ENCODE assay signal across 11 mouse cellular contexts in genomic region chr5:136163807-136164474, GRCm38 (mm10). TPM values are rescaled to one million over a fixed set of nuclear protein-coding genes. Genes with fewer than 3 reads are reported as not detected.
DNase-seq lines count a peak whose midpoint lies in the region.
"Had no signal": no experiment of that assay in that cellular context is flagged by ENCODE, and none has a peak within 500 bp of the region (broad histone marks: within the 10 kb centered on the region; RNA-seq: fewer than 3 reads in every experiment).

No protein-coding gene starts in this region.

- DNase-seq in layer of hippocampus, adult 18-20 months (ENCODE audit: low spot score in 2 of 2) = peak; percentile 54 to 80
- no peak for DNase-seq in layer of hippocampus, adult 9-10 months (ENCODE audit: low spot score)
- peak; percentile 46 to 59 for DNase-seq in cerebellum, adult 18-20 months
- peak; percentile 67 to 75 for DNase-seq in cerebellum, postnatal 25 days
- peak; percentile 62 to 66 for DNase-seq in layer of hippocampus, postnatal 36 days
- no peak for DNase-seq in right cerebral cortex, adult 18-20 months
- DNase-seq in frontal cortex, postnatal 10 days (ENCODE audit: low spot score in 2 of 2) = no peak
- DNase-seq: adrenal gland, postnatal 14 days; gastrocnemius, postnatal 36 days; lung, adult 2 months; right cerebral cortex, postnatal 4 days had no signal

RNA-seq across cellular contexts. Expression of gene Orai2, which starts 6.6 kb away (rescaled TPM):
- 100 to 1,000 TPM; 121 to 132 TPM for total RNA-seq in layer of hippocampus, adult 18-20 months (2021)
- total RNA-seq in layer of hippocampus, postnatal 36 days (2021) = 100 to 1,000 TPM; 144 to 145 TPM

RNA-seq across cellular contexts. Expression of gene Alkbh4, which starts 28.0 kb away (rescaled TPM):
- total RNA-seq in layer of hippocampus, adult 18-20 months (2021) = 10 to 100 TPM; 11.0 to 11.4 TPM
- 10 to 100 TPM in 1 of 2 experiments, 1 to 10 TPM in 1; 9.8 to 10.2 TPM for total RNA-seq in layer of hippocampus, postnatal 36 days (2021)

RNA-seq across cellular contexts. Expression of gene Lrwd1, which starts 28.1 kb away (rescaled TPM):
- total RNA-seq in layer of hippocampus, adult 18-20 months (2021) = 10 to 100 TPM; 14.6 to 14.9 TPM
- total RNA-seq in layer of hippocampus, postnatal 36 days (2021) = 10 to 100 TPM; 14.5 to 17.3 TPM

RNA-seq across cellular contexts. Expression of gene Prkrip1, which starts 34.8 kb away (rescaled TPM):
- total RNA-seq in layer of hippocampus, adult 18-20 months (2021) = 10 to 100 TPM; 38.4 to 45.9 TPM
- 10 to 100 TPM; 35.2 to 41.4 TPM for total RNA-seq in layer of hippocampus, postnatal 36 days (2021)

RNA-seq across cellular contexts. Expression of gene Polr2j, which starts 47.5 kb away (rescaled TPM):
- 10 to 100 TPM; 77.4 to 79.3 TPM for total RNA-seq in layer of hippocampus, adult 18-20 months (2021)
- 10 to 100 TPM; 64.0 to 75.6 TPM for total RNA-seq in layer of hippocampus, postnatal 36 days (2021)

Comparison
In these comparisons a context has a peak if more than half of its experiments do, and no peak if none do; other contexts are left out.
1. DNase-seq: peak in layer of hippocampus, adult 18-20 months (2 of 2), cerebellum, adult 18-20 months (2 of 2), cerebellum, postnatal 25 days (2 of 2) and layer of hippocampus, postnatal 36 days (2 of 2); none in layer of hippocampus, adult 9-10 months (single experiment), right cerebral cortex, adult 18-20 months (single experiment) and frontal cortex, postnatal 10 days (0 of 2).